Mouse (Mus musculus): Measurements from ENCODE around the gene Fasn. TPM values are rescaled to one million over a fixed set of nuclear protein-coding genes. Genes with fewer than 3 reads are reported as not detected.

Fasn gene
- polyA plus RNA-seq, 1 experiment, result 151 TPM

GRCm38 (mm10) chr11:120760236-120760635, 64.1 kb downstream of the Fasn start:
- TF ChIP-seq POLR2A (IDR thresholded peaks at IDR 0.05; ENCODE audit: low read depth, low read length) (no peak), CTCF (IDR thresholded peaks at IDR 0.05; ENCODE audit: extremely low read depth, insufficient read depth, insufficient read length, insufficient replicate concordance) (no peak)

More at GRCm38 (mm10) chr11:120760236-120760635, 64.1 kb downstream of the Fasn start:
- Histone ChIP-seq H3K36me3 (ENCODE audit: control insufficient read depth, insufficient read depth, low read length) (no peaks in the 10 kb centered on the region), H3K4me3 (ENCODE audit: extremely low read depth, insufficient read depth, insufficient read length) (no peak overlapping the region), H3K27me3 (ENCODE audit: control insufficient read depth, insufficient read depth, low read length) (no peaks in the 10 kb centered on the region), H3K4me1 (ENCODE audit: control insufficient read depth, insufficient read depth, insufficient read length) (no peaks in the 10 kb centered on the region), H3K27ac (ENCODE audit: insufficient read depth, low read length) (no peak overlapping the region)
- 82% methylated on average over 9 of the region's 9 CpGs for WGBS
- DNase-seq (ENCODE audit: low read depth in 1 of 2, low spot score in 2 of 2), result no peak

Other genes with a start within 250 kb of the Fasn start
- 620 and 856 TPM in 2 replicates for gene Arhgdia, start 242.9 kb downstream of the Fasn start, polyA plus RNA-seq (2012; rRNA removed)
- 22.1 and 27.2 TPM in 2 replicates for gene Alyref, start 226.2 kb downstream of the Fasn start, polyA plus RNA-seq (2012; rRNA removed)
- 80.1 and 101 TPM in 2 replicates for gene Anapc11, start 226.1 kb downstream of the Fasn start, polyA plus RNA-seq (2012; rRNA removed)
- 4.4 and 5.5 TPM in 2 replicates for gene Npb, start 216.1 kb downstream of the Fasn start, polyA plus RNA-seq (2012; rRNA removed)
- 139 and 165 TPM in 2 replicates for gene Pcyt2, start 206.6 kb downstream of the Fasn start, polyA plus RNA-seq (2012; rRNA removed)
- gene Sirt7, start 199.3 kb downstream of the Fasn start, polyA plus RNA-seq (2012; rRNA removed), result 119 and 139 TPM in 2 replicates
- 29.9 and 31.3 TPM in 2 replicates for gene Mafg, start 190.9 kb downstream of the Fasn start, polyA plus RNA-seq (2012; rRNA removed)
- 7.5 and 8.7 TPM in 2 replicates for gene Pycr1, start 180.8 kb downstream of the Fasn start, polyA plus RNA-seq (2012; rRNA removed)
- gene Myadml2, start 176.4 kb downstream of the Fasn start, polyA plus RNA-seq (2012; rRNA removed), result 0.83 and 1.5 TPM in 2 replicates
- 0.08 and 0.38 TPM in 2 replicates for gene Notum, start 163.4 kb downstream of the Fasn start, polyA plus RNA-seq (2012; rRNA removed)
- gene Aspscr1, start 151.6 kb downstream of the Fasn start, polyA plus RNA-seq (2012; rRNA removed), result 84.5 and 89.1 TPM in 2 replicates
- gene Cenpx, start 110.8 kb downstream of the Fasn start, polyA plus RNA-seq (2012; rRNA removed), result 44.1 and 52.2 TPM in 2 replicates
- gene Lrrc45, start 110.6 kb downstream of the Fasn start, polyA plus RNA-seq (2012; rRNA removed), result 33.5 and 34.9 TPM in 2 replicates
- 3.0 and 4.9 TPM in 2 replicates for gene Rac3, start 103.1 kb downstream of the Fasn start, polyA plus RNA-seq (2012; rRNA removed)
- 39.1 and 49.3 TPM in 2 replicates for gene Dcxr, start 97.3 kb downstream of the Fasn start, polyA plus RNA-seq (2012; rRNA removed)
- gene Cbr2, start 92.4 kb downstream of the Fasn start, polyA plus RNA-seq (2012; rRNA removed), result 5.3 and 5.8 TPM in 2 replicates
- 0.67 and 0.84 TPM in 2 replicates for gene Hmga1b, start 61.8 kb downstream of the Fasn start, polyA plus RNA-seq (2012; rRNA removed)
- 27.5 and 32.9 TPM in 2 replicates for gene Rfng, start 40.3 kb downstream of the Fasn start, polyA plus RNA-seq (2012; rRNA removed)
- gene Gps1, start 40.3 kb downstream of the Fasn start, polyA plus RNA-seq (2012; rRNA removed), result 84.9 and 88.9 TPM in 2 replicates
- 35.0 and 39.4 TPM in 2 replicates for gene Dus1l, start 28.1 kb downstream of the Fasn start, polyA plus RNA-seq (2012; rRNA removed)
- 0.47 and 0.78 TPM in 2 replicates for gene Ccdc57, start 108.3 kb upstream of the Fasn start, polyA plus RNA-seq (2012; rRNA removed)
- 16.1 and 23.1 TPM in 2 replicates for gene Slc16a3, start 123.9 kb upstream of the Fasn start, polyA plus RNA-seq (2012; rRNA removed)
- 48.6 and 49.2 TPM in 2 replicates for gene Csnk1d, start 166.8 kb upstream of the Fasn start, polyA plus RNA-seq (2012; rRNA removed)
- 63.0 and 79.5 TPM in 2 replicates for gene Cd7, start 214.9 kb upstream of the Fasn start, polyA plus RNA-seq (2012; rRNA removed)
- not detected in 2 replicates for gene Sectm1b, start 239.0 kb upstream of the Fasn start, polyA plus RNA-seq (2012; rRNA removed)